Mouse (Mus musculus): Measurements from ENCODE around the gene Rexo5.

The Rexo5 gene

GRCm38 (mm10) chr7:119793586-119794250 lies at the start of gene Rexo5, which contains the start of gene Eri2:
Rexo5 (plus strand) TSS chr7:119794006.
Eri2 (minus strand) TSS chr7:119794058.
- peak; percentile 70 for DNase-seq (ENCODE audit: low read depth, low spot score)

GRCm38 (mm10) chr7:119744321-119744720 lies 49.5 kb upstream of the Rexo5 start:
- peak; percentile 24 for DNase-seq (ENCODE audit: low read depth, low spot score)

GRCm38 (mm10) chr7:119745869-119746268 lies 47.9 kb upstream of the Rexo5 start:
- DNase-seq (ENCODE audit: low read depth, low spot score): no peak

- no peak for DNase-seq (ENCODE audit: low read depth, low spot score)
Observed at GRCm38 (mm10) chr7:119748761-119749160, 45.0 kb upstream of the Rexo5 start.

DNA sequence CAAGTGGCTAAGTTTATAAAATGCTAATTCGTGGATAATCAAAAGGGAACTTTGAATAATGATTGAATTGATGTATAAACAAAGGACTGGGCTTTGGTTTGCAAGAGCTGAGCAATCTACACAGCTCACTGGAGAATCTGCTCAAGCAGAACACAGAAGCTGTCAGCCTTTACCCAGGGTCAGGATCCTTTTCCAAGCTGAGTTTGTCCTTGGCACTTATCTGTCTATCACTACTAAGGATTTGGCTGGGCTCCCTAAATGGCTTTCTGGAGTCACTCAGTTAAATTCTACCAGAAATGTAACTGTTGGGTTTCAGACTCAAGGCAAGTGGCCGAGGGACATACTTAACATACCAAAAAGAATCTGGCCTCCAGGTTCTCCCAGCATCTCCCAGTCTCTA lies 43.9 kb upstream of the Rexo5 start:
- no peak for DNase-seq (ENCODE audit: low read depth, low spot score)

GRCm38 (mm10) chr7:119753696-119754095 lies 40.1 kb upstream of the Rexo5 start:
- no peak for DNase-seq (ENCODE audit: low read depth, low spot score)

DNA sequence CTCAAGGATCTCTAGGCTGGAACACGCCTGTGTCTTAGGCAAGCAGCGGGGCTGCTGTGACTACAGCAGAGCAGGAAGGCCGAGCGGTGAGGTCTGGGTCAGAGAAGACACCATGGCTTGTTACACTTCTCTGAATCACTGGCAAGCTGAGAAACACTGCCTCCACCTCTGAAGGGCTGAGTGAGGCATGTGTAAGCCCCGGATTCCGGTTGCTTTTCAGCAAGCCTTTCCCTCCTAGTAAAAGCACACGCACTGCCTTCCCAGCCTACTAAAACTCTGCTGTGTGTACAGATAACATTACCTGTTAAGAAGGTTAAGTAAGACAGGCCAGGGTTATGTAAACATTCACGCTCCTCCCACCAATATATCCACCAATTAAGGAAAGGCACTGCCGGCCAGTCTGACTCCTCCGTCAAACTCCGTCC lies 33.3 kb upstream of the Rexo5 start, which contains the start of gene Acsm3:
Gene Acsm3 (plus strand): TSS at position 397 of the 425 bp plus-strand sequence.
- no peak for DNase-seq (ENCODE audit: low read depth, low spot score)

DNA sequence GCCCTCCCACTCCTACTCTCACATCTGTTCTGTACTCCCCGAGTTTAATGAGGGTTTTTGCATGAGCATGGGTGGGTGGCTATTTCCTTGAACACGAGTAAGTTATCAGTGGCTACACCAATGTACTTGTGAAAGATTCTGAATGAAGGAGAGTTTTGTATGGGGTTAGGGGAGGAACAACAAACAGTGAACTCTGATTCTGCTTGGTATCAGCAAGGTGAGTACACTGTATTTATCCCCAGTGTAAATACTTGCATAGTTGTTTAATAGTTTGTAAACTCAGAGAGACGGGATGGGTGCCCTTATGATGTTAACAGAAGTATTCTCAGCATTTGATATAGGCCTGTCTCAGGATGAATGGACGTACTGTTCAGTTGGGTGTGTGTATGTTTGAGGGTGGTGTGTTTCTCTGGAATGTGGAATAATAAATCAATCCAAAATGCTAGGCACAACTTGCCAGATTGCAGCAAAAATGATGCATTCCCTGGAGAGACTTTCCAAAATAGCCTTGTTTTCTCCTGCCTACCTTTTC lies 31.6 kb upstream of the Rexo5 start:
- no peak for DNase-seq (ENCODE audit: low read depth, low spot score)

GRCm38 (mm10) chr7:119764377-119764776 lies 29.4 kb upstream of the Rexo5 start:
- DNase-seq (ENCODE audit: low read depth, low spot score): no peak

GRCm38 (mm10) chr7:119766996-119767395 lies 26.8 kb upstream of the Rexo5 start:
- no peak for DNase-seq (ENCODE audit: low read depth, low spot score)

DNA sequence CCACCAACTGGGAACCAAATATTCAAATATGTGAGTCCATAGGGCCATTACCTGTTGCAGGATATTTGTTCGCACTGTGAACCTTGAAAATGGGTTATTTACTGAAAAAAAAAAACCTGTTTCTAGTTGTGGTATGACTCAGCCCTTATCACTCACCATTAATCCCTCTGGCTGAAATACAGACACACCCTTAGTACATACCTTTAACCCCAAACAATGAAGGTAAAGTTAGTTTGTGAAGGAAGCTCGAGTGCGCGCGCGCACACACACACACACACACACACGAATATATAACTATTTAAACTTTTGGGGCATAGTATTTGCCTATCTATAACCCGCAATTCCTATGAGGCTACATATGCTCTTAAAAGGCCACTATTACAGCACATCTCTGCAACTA lies 23.9 kb upstream of the Rexo5 start:
- no peak for DNase-seq (ENCODE audit: low read depth, low spot score)

GRCm38 (mm10) chr7:119783453-119783852 lies 10.4 kb upstream of the Rexo5 start:
- DNase-seq (ENCODE audit: low read depth, low spot score): no peak

- DNase-seq (ENCODE audit: low read depth, low spot score): no peak
Observed at GRCm38 (mm10) chr7:119784908-119785307, 8.9 kb upstream of the Rexo5 start.

DNA sequence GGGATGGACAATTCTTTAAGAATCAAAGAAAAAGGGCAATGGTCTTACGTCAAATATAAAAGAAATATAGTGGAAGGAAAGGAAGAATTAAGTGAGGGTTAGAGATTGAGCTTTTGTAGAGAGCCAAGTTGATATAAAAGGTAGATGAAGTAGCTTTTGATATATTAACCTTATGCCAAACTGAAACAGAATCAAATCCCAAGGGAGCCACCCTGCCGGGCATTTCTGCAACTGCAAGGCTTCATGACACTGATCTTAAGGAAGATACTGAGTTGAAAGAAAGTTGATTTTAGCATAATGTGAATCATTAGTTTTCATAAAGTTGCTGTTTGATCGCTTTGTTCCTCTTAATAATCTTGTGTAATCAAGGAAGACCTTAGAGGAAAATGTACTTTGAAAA lies 4.8 kb upstream of the Rexo5 start:
- no peak for DNase-seq (ENCODE audit: low read depth, low spot score)

- DNase-seq (ENCODE audit: low read depth, low spot score): no peak
Observed at GRCm38 (mm10) chr7:119794251-119794638, 439 bp downstream of the Rexo5 start.

DNA sequence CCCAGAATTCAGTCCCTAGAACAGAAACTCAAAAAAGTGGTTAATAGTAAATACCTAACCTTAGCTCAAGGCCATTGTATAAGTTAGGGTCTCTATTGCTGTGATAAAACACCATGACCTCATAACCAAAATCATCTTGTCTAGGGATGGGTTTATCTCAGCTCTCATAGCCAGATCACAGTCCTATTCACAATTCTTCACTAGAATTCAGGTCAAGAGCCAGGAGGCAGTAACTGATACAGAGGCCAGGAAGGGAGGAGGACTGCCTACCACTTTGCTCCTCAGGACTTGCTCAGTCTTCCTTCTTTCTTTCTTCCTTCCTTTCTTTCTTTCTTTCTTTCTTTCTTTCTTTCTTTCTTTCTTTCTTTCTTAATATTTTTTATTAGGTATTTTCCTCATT lies 1.5 kb downstream of the Rexo5 start:
- DNase-seq (ENCODE audit: low read depth, low spot score): no peak

DNA sequence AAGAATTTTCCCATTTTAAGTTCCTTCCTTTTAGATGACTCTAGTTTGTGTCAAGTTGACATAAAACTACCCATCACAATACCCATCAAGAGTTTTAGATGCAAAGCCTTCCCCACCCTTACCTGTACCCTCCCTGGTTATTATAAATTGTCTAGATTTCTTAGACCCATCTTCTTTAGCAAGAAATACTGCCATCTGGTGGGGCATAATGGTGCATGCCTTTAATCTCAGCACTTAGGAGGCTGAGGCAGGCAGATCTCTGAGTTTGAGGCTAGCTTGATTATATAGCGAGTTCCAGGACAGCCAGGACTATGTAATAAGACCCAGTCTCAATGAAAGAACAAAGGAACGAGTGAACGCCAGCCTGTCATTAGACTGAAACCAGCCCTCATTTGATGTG lies 6.7 kb downstream of the Rexo5 start:
- DNase-seq (ENCODE audit: low read depth, low spot score): no peak

DNA sequence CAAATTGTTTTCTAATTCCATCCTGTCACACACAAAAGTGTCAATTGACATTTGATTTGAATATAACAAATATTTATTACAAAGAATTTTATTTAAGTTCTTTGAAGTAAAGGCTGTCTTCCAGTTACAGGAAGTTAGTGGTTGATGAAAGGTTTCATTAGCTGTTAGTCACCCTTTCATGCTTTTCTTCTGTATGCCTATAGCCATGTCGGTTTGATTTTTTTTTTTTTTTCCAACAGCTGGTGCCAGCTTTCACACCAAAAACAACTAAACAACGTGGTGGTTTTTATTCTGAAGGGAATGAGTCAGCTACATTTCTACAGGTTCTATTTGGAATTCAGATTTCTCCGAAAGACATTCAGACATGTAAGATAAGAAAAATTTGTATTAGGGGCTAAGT lies 7.2 kb downstream of the Rexo5 start:
- DNase-seq (ENCODE audit: low read depth, low spot score): no peak

DNA sequence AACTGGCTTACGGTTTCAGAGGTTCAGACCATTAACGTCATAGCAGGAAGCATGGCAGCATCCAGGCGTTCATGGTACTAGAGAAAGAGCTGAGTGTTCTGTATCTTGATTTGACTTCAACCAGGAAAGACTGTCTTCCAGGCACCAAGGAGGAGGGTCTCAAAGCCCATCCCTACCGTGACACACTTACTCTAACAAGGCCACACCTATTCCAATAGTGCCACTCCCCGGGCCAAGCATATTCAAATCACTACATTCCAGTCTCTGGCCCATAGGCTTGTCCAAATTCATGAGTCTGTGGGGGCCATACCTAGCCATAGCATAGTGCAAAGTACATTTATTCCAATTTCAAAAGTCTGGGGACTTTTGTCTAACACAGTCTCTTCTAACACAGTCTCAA lies 13.6 kb downstream of the Rexo5 start:
- no peak for DNase-seq (ENCODE audit: low read depth, low spot score)

GRCm38 (mm10) chr7:119808723-119809122 lies 14.9 kb downstream of the Rexo5 start:
- DNase-seq (ENCODE audit: low read depth, low spot score): no peak

DNA sequence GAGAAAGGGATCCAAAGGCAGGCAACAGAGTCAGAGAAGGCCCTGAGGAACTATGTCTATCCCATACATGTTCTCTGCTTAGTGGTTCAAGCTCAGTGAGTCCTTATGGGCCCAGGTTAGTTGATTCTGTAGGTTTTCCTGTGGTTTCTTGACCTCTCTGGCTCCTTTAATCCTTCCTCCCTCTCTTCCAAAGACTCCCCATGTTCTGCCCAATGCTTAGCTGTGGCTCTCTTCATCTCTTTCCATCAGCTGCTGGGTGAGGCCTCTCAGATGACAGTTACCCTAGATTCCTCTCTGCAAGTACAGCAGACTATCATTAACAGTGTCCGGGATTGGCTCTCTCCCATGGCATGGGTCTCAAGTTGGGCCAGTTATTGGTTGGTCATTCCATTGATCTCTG lies 41.6 kb downstream of the Rexo5 start:
- no peak for DNase-seq (ENCODE audit: low read depth, low spot score)

DNA sequence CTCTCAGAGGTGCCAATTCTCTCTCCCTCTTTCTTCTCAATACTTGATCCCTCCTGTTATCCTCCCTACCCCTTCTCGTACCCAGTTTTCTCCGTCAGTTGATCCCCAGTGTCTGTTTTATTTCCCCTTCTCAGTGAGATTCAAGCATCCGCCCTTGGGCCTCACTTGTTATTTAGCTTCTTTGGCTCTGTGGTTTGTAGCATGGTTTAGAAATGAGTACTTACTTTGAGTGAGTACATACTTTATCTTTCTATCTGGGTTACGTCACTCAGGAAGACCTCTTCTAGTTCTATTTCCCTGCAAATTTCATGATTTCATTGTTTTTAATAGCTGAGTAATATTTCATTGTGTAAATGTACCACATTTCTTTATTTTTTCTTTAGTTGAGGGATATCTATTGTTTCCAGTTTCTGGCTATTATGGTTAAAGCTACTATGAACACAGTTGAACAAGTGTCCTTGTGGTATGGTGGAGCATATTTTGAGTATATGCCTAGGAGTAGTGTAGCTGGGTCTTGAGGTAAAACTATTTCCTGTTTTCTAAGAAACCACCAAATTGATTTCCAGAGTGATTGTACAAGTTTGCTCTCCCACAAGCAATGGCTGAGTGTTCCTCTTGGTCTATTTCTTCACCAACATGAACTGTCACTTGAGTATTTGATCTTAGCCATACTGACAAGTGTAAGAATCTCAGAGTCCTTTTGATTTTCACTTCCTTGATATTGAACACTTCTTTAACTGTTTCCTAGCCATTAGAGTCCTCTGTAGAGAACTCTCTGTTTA lies 42.4 kb downstream of the Rexo5 start:
- no peak for DNase-seq (ENCODE audit: low read depth, low spot score)
